ENCODE assay signal across 10 mouse cellular contexts in the genomic region with DNA sequence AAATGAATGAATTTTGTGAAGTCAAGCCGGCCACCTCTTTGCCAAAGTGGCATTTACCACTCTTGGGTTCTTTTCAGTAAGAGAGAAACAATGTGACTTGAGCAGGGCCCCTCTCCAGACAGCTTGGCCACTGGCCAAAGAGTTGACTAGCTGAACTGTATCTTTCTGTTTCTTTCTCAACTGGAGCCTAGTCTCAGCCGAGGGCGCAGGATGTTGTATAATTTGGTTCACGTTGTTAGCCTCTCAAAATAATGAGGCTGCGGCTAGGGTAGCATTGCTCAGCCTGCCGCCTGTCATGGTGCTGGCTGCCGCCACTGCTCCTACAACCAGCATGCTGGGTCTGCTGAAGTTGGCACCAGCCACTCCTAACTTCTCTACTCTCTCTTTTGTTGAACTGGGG.
A peak's percentile ranks its signal among the peaks of the same experiment; 100 is the strongest.
DNase-seq lines count a peak whose midpoint lies in the region; ATAC-seq and TF ChIP-seq lines count a peak whose summit lies in the region.
"Had no signal": no experiment of that assay in that cellular context is flagged by ENCODE, and none has a peak within 500 bp of the region (broad histone marks: within the 10 kb centered on the region; RNA-seq: fewer than 3 reads in every experiment).

No protein-coding gene starts in this region.

- no peak for DNase-seq in hindbrain, embryonic 11.5 days (ENCODE audit: low spot score)
- DNase-seq in hindbrain, embryonic 10.5 days (ENCODE audit: low spot score) = no peak
- DNase-seq in adipocyte (ENCODE audit: low spot score) = peak; percentile 3
- DNase-seq in forebrain, postnatal 0 days = peak; percentile 83
- peak; percentile 81 for DNase-seq in left cerebral cortex, postnatal 4 days
- DNase-seq in thymus, postnatal 4 days = no peak
- no peak for DNase-seq in embryo, embryonic 11 days
- no peak for DNase-seq in gastrocnemius, postnatal 14 days

- WGBS in hindbrain, embryonic 11.5 days = 76% methylated on average over 7 of the region's 7 CpGs
- WGBS in hindbrain, embryonic 10.5 days = 92% methylated on average over 7 of the region's 7 CpGs
- 12% methylated on average over 7 of the region's 7 CpGs for WGBS in forebrain, postnatal 0 days

- peak; percentile 34 for ATAC-seq in hindbrain, embryonic 11.5 days (ENCODE audit: low FRiP score)
- peak; percentile 86 for ATAC-seq in forebrain, postnatal 0 days

- no peak overlapping the region for H3K4me3 ChIP-seq in hindbrain, embryonic 11.5 days (ENCODE audit: low read depth, low read length)
- H3K4me3 ChIP-seq in hindbrain, embryonic 10.5 days = no peak overlapping the region
- no peak overlapping the region for H3K4me3 ChIP-seq in forebrain, postnatal 0 days (ENCODE audit: low read depth, low read length)

- intact Hi-C loops in left cerebral cortex, postnatal 4 days (cut with DNase I) = no loop called here
- intact Hi-C loops in gastrocnemius, postnatal 14 days (cut with DNase I; ENCODE audit: low total_unique reads) = no loop called here

- H3K4me1 ChIP-seq in hindbrain, embryonic 11.5 days (replicated peaks; ENCODE audit: control insufficient read depth, insufficient read depth, low read length) = no peaks in the 10 kb centered on the region
- 0 out of 2 replicates have a peak, but pooled peaks cover 7% of the 10 kb centered on the region for H3K4me1 ChIP-seq in hindbrain, embryonic 10.5 days (replicated peaks)
- peaks cover 35% of the 10 kb centered on the region for H3K4me1 ChIP-seq in forebrain, postnatal 0 days (ENCODE audit: insufficient read depth)

- H3K9ac ChIP-seq in hindbrain, embryonic 11.5 days (ENCODE audit: low read depth, low read length) = no peak overlapping the region
- no peak overlapping the region for H3K9ac ChIP-seq in forebrain, postnatal 0 days
- H3K9ac ChIP-seq: liver, embryonic 14.5 days had no signal

- TF ChIP-seq CTCF in forebrain, postnatal 0 days (IDR thresholded peaks at IDR 0.05; ENCODE audit: low read depth) = no peak

- H3K36me3 ChIP-seq in hindbrain, embryonic 11.5 days (ENCODE audit: control insufficient read depth, insufficient read depth, low read length) = peaks cover 13% of the 10 kb centered on the region
- peaks cover 32% of the 10 kb centered on the region for H3K36me3 ChIP-seq in hindbrain, embryonic 10.5 days
- H3K36me3 ChIP-seq in forebrain, postnatal 0 days (ENCODE audit: insufficient read depth) = peaks cover 24% of the 10 kb centered on the region

- no peak overlapping the region for H3K27ac ChIP-seq in hindbrain, embryonic 11.5 days (ENCODE audit: low read depth, low read length)
- H3K27ac ChIP-seq in hindbrain, embryonic 10.5 days = no peak overlapping the region
- peak overlapping the region; percentile 57; the same call in 1 of the 2 replicates for H3K27ac ChIP-seq in forebrain, postnatal 0 days (ENCODE audit: low read depth, low read length)
- H3K27ac ChIP-seq: liver, embryonic 14.5 days had no signal

- H3K4me2 ChIP-seq in hindbrain, embryonic 11.5 days (replicated peaks; ENCODE audit: low read depth, low read length) = no peak overlapping the region
- no peak overlapping the region for H3K4me2 ChIP-seq in forebrain, postnatal 0 days (ENCODE audit: low read depth)

- no peaks in the 10 kb centered on the region for H3K9me3 ChIP-seq in hindbrain, embryonic 11.5 days (ENCODE audit: control insufficient read depth, low read length)
- H3K9me3 ChIP-seq in hindbrain, embryonic 10.5 days = 0 out of 2 replicates have a peak, but pooled peaks cover 4% of the 10 kb centered on the region
- no peaks in the 10 kb centered on the region for H3K9me3 ChIP-seq in forebrain, postnatal 0 days (ENCODE audit: low read length)
- H3K9me3 ChIP-seq: G1E had no signal

- no peaks in the 10 kb centered on the region for H3K27me3 ChIP-seq in hindbrain, embryonic 11.5 days (ENCODE audit: control insufficient read depth, insufficient read depth, low read length)
- H3K27me3 ChIP-seq in hindbrain, embryonic 10.5 days (ENCODE audit: insufficient read depth, poor library complexity, severe bottlenecking) = no peaks in the 10 kb centered on the region
- H3K27me3 ChIP-seq in forebrain, postnatal 0 days (ENCODE audit: insufficient read depth, low read length) = no peaks in the 10 kb centered on the region

Comparison
In these comparisons a context has a peak if more than half of its experiments do, and no peak if none do; other contexts are left out.
1. DNase-seq: peak in adipocyte (single experiment), forebrain, postnatal 0 days (single experiment) and left cerebral cortex, postnatal 4 days (single experiment); none in hindbrain, embryonic 11.5 days (single experiment), hindbrain, embryonic 10.5 days (single experiment), thymus, postnatal 4 days (single experiment), embryo, embryonic 11 days (single experiment) and gastrocnemius, postnatal 14 days (single experiment).